Mouse (Mus musculus) CH12.LX (cell line): ENCODE data around the gene Gm21028. TPM values are rescaled to one million over a fixed set of nuclear protein-coding genes. Genes with fewer than 3 reads are reported as not detected.
A peak's percentile ranks its signal among the peaks of the same experiment; 100 is the strongest.
"Not testable (repeated sequence)": the region's sequence is repeated elsewhere in the genome, so short reads cannot be mapped to it uniquely, and the experiment has no call there.

Experiments
- DNase-seq: peaks from one replicate; pipeline ENCODE4 v3.0.0-alpha.2; 2013; ENCODE audit errors: extremely low read depth
- H3K27ac ChIP-seq: 2 replicates; pipeline ENCODE4 v1.5.1; 2012; ENCODE audit warnings: low read depth, mild to moderate bottlenecking, control low read depth, moderate library complexity; ENCODE audit not compliant: insufficient read depth
- H3K27me3 ChIP-seq: replicated peaks from 2 replicates; pipeline ENCODE3; 2012; ENCODE audit warnings: inconsistent platforms
- H3K36me3 ChIP-seq, 2 experiments: replicated peaks in 1 of 2; 2 replicates each; pipeline versions ENCODE3 to v1.6.1; 2012; ENCODE audit warnings: inconsistent platforms in 1 of 2, low read length in 1 of 2, mild to moderate bottlenecking in 1 of 2, mixed read lengths in 1 of 2, moderate library complexity in 1 of 2; ENCODE audit not compliant: control insufficient read depth in 1 of 2, insufficient read depth in 1 of 2
- H3K4me1 ChIP-seq, 2 experiments: 2 replicates each; pipeline ENCODE4 v1.6.1; 2012; ENCODE audit warnings: inconsistent platforms in 1 of 2, moderate library complexity in 1 of 2; ENCODE audit not compliant: insufficient read depth in 2 of 2, control insufficient read depth in 1 of 2
- H3K4me2 ChIP-seq: 2 replicates; pipeline ENCODE4 v1.6.1; 2012; ENCODE audit warnings: low read depth, mild to moderate bottlenecking, control low read depth; ENCODE audit not compliant: poor library complexity, insufficient read depth, severe bottlenecking
- H3K4me3 ChIP-seq, 3 experiments: fragments of 150-350 bp in 1 of 3; sonication (generic) in 1 of 3; replicated peaks in 1 of 3; 2 replicates each; pipeline versions ENCODE3 to v1.5.1; 2011 to 2012; ENCODE audit warnings: low read depth in 2 of 3, low read length in 2 of 3, mild to moderate bottlenecking in 2 of 3, moderate library complexity in 2 of 3, control low read depth in 1 of 3, improper control_type of control experiment in 1 of 3, inconsistent platforms in 1 of 3, mixed read lengths in 1 of 3; ENCODE audit not compliant: poor library complexity in 1 of 3
- H3K79me2 ChIP-seq: replicated peaks from 2 replicates; pipeline ENCODE4 v1.6.1; 2012; ENCODE audit warnings: mild to moderate bottlenecking, moderate library complexity; ENCODE audit not compliant: control insufficient read depth, poor library complexity, insufficient read depth, severe bottlenecking; ENCODE audit errors: extremely low read depth
- H3K9ac ChIP-seq: 2 replicates; pipeline ENCODE4 v1.6.1; 2012; ENCODE audit warnings: low read depth, mild to moderate bottlenecking, control low read depth, moderate library complexity; ENCODE audit not compliant: insufficient read depth
- H3K9me3 ChIP-seq: replicated peaks from 2 replicates; pipeline ENCODE3; 2012; ENCODE audit warnings: low read length, inconsistent platforms, mixed read lengths
- BHLHE40 ChIP-seq: IDR thresholded peaks from 2 replicates; pipeline ENCODE4 v1.6.1; 2011; ENCODE audit warnings: mild to moderate bottlenecking, low read depth, low read length, improper control_type of control experiment
- CTCF ChIP-seq, 2 experiments: IDR thresholded peaks in 1 of 2; conservative IDR thresholded peaks in 1 of 2; 2 replicates each; pipeline ENCODE4 v1.5.1; 2011 to 2012; ENCODE audit warnings: low read depth in 2 of 2, low read length in 2 of 2, improper control_type of control experiment in 1 of 2, inconsistent platforms in 1 of 2, mild to moderate bottlenecking in 1 of 2, moderate library complexity in 1 of 2
- ELF1 ChIP-seq: IDR thresholded peaks from 2 replicates; pipeline ENCODE4 v1.6.1; 2014; ENCODE audit warnings: low read depth, mild to moderate bottlenecking, inconsistent platforms, low read length, improper control_type of control experiment
- ETS1 ChIP-seq: conservative IDR thresholded peaks from 2 replicates; pipeline ENCODE4 v1.6.1; 2012; ENCODE audit warnings: low read depth, mild to moderate bottlenecking, inconsistent platforms, low read length, improper control_type of control experiment, moderate library complexity
- GABPA ChIP-seq: IDR thresholded peaks from 2 replicates; pipeline ENCODE4 v1.6.1; 2012; ENCODE audit warnings: low read depth, low read length, improper control_type of control experiment, inconsistent platforms; ENCODE audit not compliant: insufficient replicate concordance
- HCFC1 ChIP-seq: IDR thresholded peaks from 2 replicates; pipeline ENCODE4 v1.6.1; 2012; ENCODE audit warnings: low read depth, mild to moderate bottlenecking, inconsistent platforms, low read length, improper control_type of control experiment
- IRF4 ChIP-seq: IDR thresholded peaks from 2 replicates; pipeline ENCODE4 v1.6.1; 2014; ENCODE audit warnings: low read depth, mild to moderate bottlenecking, inconsistent platforms, low read length, improper control_type of control experiment
- JUN ChIP-seq: IDR thresholded peaks from 2 replicates; pipeline ENCODE4 v1.6.1; 2011; ENCODE audit warnings: low read depth, mild to moderate bottlenecking, low read length, improper control_type of control experiment, moderate library complexity; ENCODE audit not compliant: insufficient read depth
- MAX ChIP-seq: IDR thresholded peaks from 2 replicates; pipeline ENCODE4 v1.6.1; 2011; ENCODE audit warnings: low read length, improper control_type of control experiment
- MAZ ChIP-seq: IDR thresholded peaks from 2 replicates; pipeline ENCODE4 v1.6.1; 2012; ENCODE audit warnings: low read depth, mild to moderate bottlenecking, inconsistent platforms, low read length, improper control_type of control experiment, moderate library complexity
- NELFE ChIP-seq: IDR thresholded peaks from 2 replicates; pipeline ENCODE4 v1.6.1; 2011; ENCODE audit warnings: low read depth, low read length, improper control_type of control experiment
- PAX5 ChIP-seq: IDR thresholded peaks from 2 replicates; pipeline ENCODE4 v1.6.1; 2012; ENCODE audit warnings: low read length, inconsistent platforms, mixed read lengths
- POLR2AphosphoS2 ChIP-seq: IDR thresholded peaks from 2 replicates; pipeline ENCODE4 v1.6.1; 2011; ENCODE audit warnings: low read depth, low read length, improper control_type of control experiment
- RAD21 ChIP-seq: IDR thresholded peaks from 2 replicates; pipeline ENCODE4 v1.6.1; 2011; ENCODE audit warnings: low read depth, mild to moderate bottlenecking, low read length, improper control_type of control experiment, moderate library complexity
- SIN3A ChIP-seq: IDR thresholded peaks from 2 replicates; pipeline ENCODE4 v1.6.1; 2012; ENCODE audit warnings: low read length, improper control_type of control experiment, inconsistent platforms
- TBP ChIP-seq: conservative IDR thresholded peaks from 2 replicates; pipeline ENCODE4 v1.6.1; 2011; ENCODE audit warnings: low read depth, low read length, improper control_type of control experiment
- TCF12 ChIP-seq: IDR thresholded peaks from 2 replicates; pipeline ENCODE4 v1.6.1; 2014; ENCODE audit warnings: low read depth, mild to moderate bottlenecking, inconsistent platforms, low read length, improper control_type of control experiment
- UBTF ChIP-seq: IDR thresholded peaks from 2 replicates; pipeline ENCODE4 v1.6.1; 2012; ENCODE audit warnings: low read depth, mild to moderate bottlenecking, inconsistent platforms, low read length, improper control_type of control experiment, moderate library complexity
- USF2 ChIP-seq: conservative IDR thresholded peaks from 2 replicates; pipeline ENCODE4 v1.6.1; 2011; ENCODE audit warnings: low read depth, low read length, improper control_type of control experiment
- ZKSCAN1 ChIP-seq: IDR thresholded peaks from 2 replicates; pipeline ENCODE4 v1.6.1; 2012; ENCODE audit warnings: low read depth, inconsistent platforms, low read length, improper control_type of control experiment, borderline replicate concordance
- ZMIZ1 ChIP-seq: IDR thresholded peaks from 2 replicates; pipeline ENCODE4 v1.6.1; 2012; ENCODE audit warnings: low read depth, mild to moderate bottlenecking, inconsistent platforms, low read length, improper control_type of control experiment
- ZNF384 ChIP-seq: IDR thresholded peaks from 2 replicates; pipeline ENCODE4 v1.6.1; 2012; ENCODE audit warnings: low read depth, low read length, improper control_type of control experiment, inconsistent platforms
- dilution Hi-C: fragments of 300-500 bp; cut with MboI; formaldehyde crosslinking; loops from 2 replicates; pipeline ENCODE4 v1.14.3; 2020; ENCODE audit warnings: low sequenced_read_pairs; ENCODE audit not compliant: extremely low pct_unique_long_range_greater_than_20kb, extremely low pct_ligation_motif_present
- in situ Hi-C: fragments of 300-500 bp; cut with MboI; formaldehyde crosslinking; loops from 3 replicates; pipeline ENCODE4 v1.14.3; 2019; ENCODE audit warnings: low sequenced_read_pairs, low pct_ligation_motif_present, low pct_unique_long_range_greater_than_20kb, mixed read lengths
- polyA plus RNA-seq: library from polyadenylated mRNA; unstranded; fragments of >175 nt; gene quantifications from 2 replicates; pipeline ENCODE4 v1.2.1, GENCODE M21; 2012; ENCODE audit warnings: low read depth; ENCODE audit not compliant: insufficient read length
- total RNA-seq, 2 experiments: library from RNA; depleted of rRNA; stranded (reverse); fragments of 300-350 nt in 1 of 2; fragments of >200 nt in 1 of 2; gene quantifications; 2 replicates each; pipeline ENCODE4 v1.2.3; 2012 to 2014

Gene Gm21028
- total RNA-seq (2012; rRNA removed): not detected in 2 replicates
- not detected in 2 replicates for total RNA-seq (2014; rRNA removed)
- polyA plus RNA-seq: not detected in 2 replicates

- TF ChIP-seq UBTF (no peak), ZMIZ1 (no peak), BHLHE40 (no peak), HCFC1 (no peak), SIN3A (no peak), NELFE (no peak), ZNF384 (no peak), POLR2AphosphoS2 (no peak), IRF4 (no peak), TBP (no peak), GABPA (no peak), JUN (no peak), ZKSCAN1 (no peak), MAX (no peak), MAZ (no peak), ELF1 (no peak), USF2 (no peak), TCF12 (no peak), PAX5 (no peak), ETS1 (no peak)
- Histone ChIP-seq H3K4me2 (no peak within 1 kb of the TSS), H3K79me2 (no peaks in the 10 kb centered on the region), H3K4me3 (no peak within 1 kb of the TSS), H3K9me3 (peaks cover 3% of the 10 kb centered on the region), H3K27me3 (no peaks in the 10 kb centered on the region), H3K36me3 (no peaks in the 10 kb centered on the region), H3K9ac (no peak within 1 kb of the TSS), H3K4me1 (no peaks in the 10 kb centered on the region), H3K27ac (no peak within 1 kb of the TSS)
- no peak for DNase-seq
- dilution Hi-C loops (no loop called here), in situ Hi-C loops (no loop called here)
Observed at GRCm38 (mm10) chr7:42578488-42578887, at the start of gene Gm21028. Gm21028 (minus strand) TSS chr7:42578588.

GRCm38 (mm10) chr7:42595666-42596065, 17.3 kb upstream of the Gm21028 start:
- H3K4me2 ChIP-seq, DNase-seq, H3K36me3 ChIP-seq, H3K4me1 ChIP-seq, H3K27ac ChIP-seq, in situ Hi-C loops, dilution Hi-C loops, H3K9me3 ChIP-seq, H3K4me3 ChIP-seq, H3K27me3 ChIP-seq, H3K79me2 ChIP-seq, H3K9ac ChIP-seq: not testable (repeated sequence)
- TF ChIP-seq RAD21 (peak; percentile 30), CTCF (conservative IDR thresholded peaks at IDR 0.05 in 1 of 2, IDR thresholded peaks at IDR 0.05 in 1 of 2; ENCODE audit: low read depth in 2 of 2, low read length in 2 of 2) (peak in 1 of 2 experiments; percentile 17; a peak in 1 of 4 replicates)

GRCm38 (mm10) chr7:42592413-42592812, 14.0 kb upstream of the Gm21028 start, which contains the start of gene Zfp977:
Zfp977 (minus strand) TSS chr7:42592547.
- H3K4me3 ChIP-seq, H3K4me1 ChIP-seq, dilution Hi-C loops, H3K27ac ChIP-seq, H3K36me3 ChIP-seq, DNase-seq, H3K79me2 ChIP-seq, H3K9me3 ChIP-seq, H3K9ac ChIP-seq, H3K4me2 ChIP-seq, in situ Hi-C loops, H3K27me3 ChIP-seq: not testable (repeated sequence)

GRCm38 (mm10) chr7:42591311-42591710, 12.9 kb upstream of the Gm21028 start:
- H3K9ac ChIP-seq, H3K4me3 ChIP-seq, H3K9me3 ChIP-seq, H3K79me2 ChIP-seq, DNase-seq, H3K4me2 ChIP-seq, H3K4me1 ChIP-seq, dilution Hi-C loops, H3K27ac ChIP-seq, H3K36me3 ChIP-seq, in situ Hi-C loops, H3K27me3 ChIP-seq: not testable (repeated sequence)
